Mouse (Mus musculus) midbrain, embryonic 12.5 days (tissue): Measurements from ENCODE around the gene Hoxa4. TPM values are rescaled to one million over a fixed set of nuclear protein-coding genes. Genes with fewer than 3 reads are reported as not detected.

ENCODE experiments used
- ATAC-seq: fragments of 200-750 bp; cut with Nextera tagmentation; 2 replicates; pipeline ENCODE4 v1.8.0; 2017; ENCODE audit warnings: low read depth, moderate TSS enrichment, moderate library complexity; ENCODE audit not compliant: low FRiP score
- H3K27ac ChIP-seq: fragments of 300-500 bp; sonication (generic); replicated peaks from 2 replicates; pipeline ENCODE4 v1.5.1; 2016; ENCODE audit warnings: mild to moderate bottlenecking
- H3K27me3 ChIP-seq: fragments of 300-500 bp; sonication (generic); 2 replicates; pipeline ENCODE4 v1.6.1; 2016; ENCODE audit warnings: mild to moderate bottlenecking
- H3K36me3 ChIP-seq: fragments of 300-500 bp; sonication (generic); 2 replicates; pipeline ENCODE4 v1.6.1; 2016
- H3K4me1 ChIP-seq: fragments of 300-500 bp; sonication (generic); 2 replicates; pipeline ENCODE4 v1.6.1; 2016
- H3K4me2 ChIP-seq: fragments of 300-500 bp; sonication (generic); replicated peaks from 2 replicates; pipeline ENCODE4 v1.6.1; 2016; ENCODE audit warnings: mild to moderate bottlenecking, moderate library complexity
- H3K4me3 ChIP-seq: fragments of 300-500 bp; sonication (generic); 2 replicates; pipeline ENCODE4 v1.5.1; 2016; ENCODE audit warnings: mild to moderate bottlenecking
- H3K9ac ChIP-seq: fragments of 300-500 bp; sonication (generic); replicated peaks from 2 replicates; pipeline ENCODE4 v1.6.1; 2016; ENCODE audit warnings: mild to moderate bottlenecking, moderate library complexity
- H3K9me3 ChIP-seq: fragments of 300-500 bp; sonication (generic); 2 replicates; pipeline ENCODE4 v1.6.1; 2016; ENCODE audit warnings: mild to moderate bottlenecking
- WGBS: fragments of 180-500 bp; shearing (Covaris S2); methylation state at CpG from one replicate; pipeline ENCODE4 v1.1.7; 2016; 5-methylcytosine and 5-hydroxymethylcytosine counted together
- polyA plus RNA-seq: library from polyadenylated mRNA; unstranded; fragments of >200 nt; fragmentation: Nextera tagmentation; extraction: Ambion mirVana; gene quantifications from 2 replicates; pipeline ENCODE4 v1.2.1, GENCODE M21; 2016

Gene Hoxa4
- polyA plus RNA-seq, 1 experiment from 2014 or later = not detected

DNA sequence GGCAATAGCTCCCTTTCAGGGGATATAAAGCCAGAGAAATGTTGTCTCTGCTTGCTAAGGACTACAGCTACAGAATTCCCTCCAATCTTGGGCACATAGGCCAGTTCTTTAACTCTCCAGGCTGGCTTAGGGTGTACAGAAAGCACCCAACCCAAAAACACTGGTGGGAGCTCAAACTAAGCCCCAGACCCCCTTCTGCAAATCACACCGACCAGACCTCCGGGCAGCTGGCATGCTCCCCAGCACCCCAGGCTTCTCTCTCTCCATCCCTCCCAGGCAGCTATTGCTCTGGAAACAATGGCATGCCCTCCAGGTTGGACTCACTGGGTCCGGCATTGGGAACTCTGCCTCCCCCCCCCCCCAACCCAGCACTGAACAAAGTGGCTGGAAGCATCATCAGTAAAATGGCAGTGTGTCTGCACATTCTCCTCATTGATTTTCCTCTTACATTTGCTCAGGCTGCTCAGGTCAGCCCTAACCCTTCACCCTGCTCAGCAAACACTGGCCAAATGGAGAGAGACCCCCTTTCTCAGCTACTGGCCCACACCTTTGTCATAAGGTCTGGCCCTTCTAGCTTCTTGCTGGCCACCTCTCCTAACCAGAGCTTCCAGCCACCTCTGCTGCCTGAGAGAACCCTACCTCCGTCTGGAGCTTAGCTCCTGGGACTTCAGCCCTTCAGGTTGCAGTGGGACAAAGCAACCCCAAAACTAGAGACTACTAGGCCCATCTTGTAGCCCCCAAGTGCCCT, 12.5 kb downstream of the Hoxa4 start:
- WGBS = 0% methylated on average over 4 of the region's 4 CpGs
- no peak overlapping the region for H3K4me2 ChIP-seq
- ATAC-seq = no peak
- peaks cover 97% of the 10 kb centered on the region for H3K27me3 ChIP-seq
- H3K9me3 ChIP-seq = no peaks in the 10 kb centered on the region
- H3K36me3 ChIP-seq = no peaks in the 10 kb centered on the region
- H3K27ac ChIP-seq = no peak overlapping the region
- H3K9ac ChIP-seq = no peak overlapping the region
- no peak overlapping the region for H3K4me3 ChIP-seq
- H3K4me1 ChIP-seq = no peaks in the 10 kb centered on the region

DNA sequence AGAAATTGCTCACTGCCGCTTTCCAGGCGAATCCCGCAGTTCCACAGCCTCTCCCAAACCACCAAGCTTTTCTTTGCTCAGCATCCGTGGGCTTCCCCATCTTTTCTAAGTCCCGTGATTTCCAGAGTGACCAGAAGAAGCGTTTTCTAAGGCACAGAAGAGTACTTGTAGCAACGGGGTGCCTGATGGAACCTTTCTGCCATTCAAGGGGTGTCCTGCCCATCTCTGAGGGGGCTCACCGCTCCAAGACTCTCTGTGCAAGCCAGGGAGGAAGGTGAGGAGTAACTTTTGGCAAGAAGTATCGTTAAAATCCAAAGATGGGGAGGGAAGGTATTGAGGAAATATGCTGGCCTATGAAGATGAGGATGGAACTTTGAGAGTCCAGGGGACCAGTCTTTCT, 13.7 kb downstream of the Hoxa4 start:
- WGBS = 1% methylated on average over 9 of the region's 9 CpGs
- Histone ChIP-seq H3K9ac (no peak overlapping the region), H3K4me3 (no peak overlapping the region), H3K4me1 (peaks cover 1% of the 10 kb centered on the region), H3K9me3 (no peaks in the 10 kb centered on the region), H3K27ac (no peak overlapping the region), H3K27me3 (peaks cover 96% of the 10 kb centered on the region), H3K4me2 (no peak overlapping the region), H3K36me3 (no peaks in the 10 kb centered on the region)
- no peak for ATAC-seq

DNA sequence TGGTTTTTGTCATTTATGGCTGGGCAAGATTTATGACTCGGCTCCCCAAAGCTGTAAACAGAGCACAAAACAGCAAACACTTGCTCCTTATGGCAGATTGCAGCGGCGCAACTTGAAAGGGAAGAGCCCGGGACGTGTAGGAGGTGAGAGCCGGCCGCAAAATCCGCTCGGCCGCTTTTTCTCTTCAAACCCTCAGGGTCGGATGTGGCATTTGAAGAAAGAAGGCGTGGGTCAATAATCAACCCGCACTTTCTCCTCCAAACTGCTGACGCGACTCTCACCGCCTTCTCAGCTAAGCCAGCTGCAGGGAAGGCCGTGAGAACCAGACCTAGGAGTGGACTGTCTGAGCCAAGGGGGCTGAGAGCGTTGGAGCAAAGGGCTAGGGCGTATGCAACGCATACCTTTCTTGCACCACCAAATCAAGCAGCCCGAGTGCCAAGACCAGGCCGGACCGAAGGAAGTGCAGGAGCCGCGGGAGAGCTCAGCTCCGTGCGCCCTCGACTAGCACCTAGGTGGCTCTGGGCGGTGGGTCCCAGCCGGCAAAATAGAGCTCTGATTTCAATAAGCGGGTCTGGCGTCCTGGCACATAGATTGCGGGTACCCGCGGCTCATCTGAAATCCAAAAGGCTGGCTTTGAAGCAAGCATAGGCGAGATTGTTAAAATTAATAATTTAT, 14.4 kb downstream of the Hoxa4 start, which contains the start of gene 5730596B20Rik:
Gene 5730596B20Rik (plus strand): TSS at position 438 of the 675 bp plus-strand sequence.
- Histone ChIP-seq H3K9me3 (no peaks in the 10 kb centered on the region), H3K9ac (no peak within 1 kb of the TSS), H3K27me3 (peaks cover 96% of the 10 kb centered on the region), H3K4me3 (no peak within 1 kb of the TSS), H3K4me2 (no peak within 1 kb of the TSS), H3K36me3 (no peaks in the 10 kb centered on the region), H3K27ac (no peak within 1 kb of the TSS), H3K4me1 (peaks cover 7% of the 10 kb centered on the region)
- under 1% methylated on average over 36 of the region's 36 CpGs for WGBS
- ATAC-seq = no peak

- peaks cover 96% of the 10 kb centered on the region for H3K27me3 ChIP-seq
- no peak overlapping the region for H3K9ac ChIP-seq
- 2% methylated on average over 6 of the region's 6 CpGs for WGBS
- H3K4me2 ChIP-seq = no peak overlapping the region
- ATAC-seq = no peak
- no peaks in the 10 kb centered on the region for H3K36me3 ChIP-seq
- H3K9me3 ChIP-seq = no peaks in the 10 kb centered on the region
- H3K4me1 ChIP-seq = peaks cover 10% of the 10 kb centered on the region
- no peak overlapping the region for H3K4me3 ChIP-seq
- H3K27ac ChIP-seq = no peak overlapping the region
Measured at GRCm38 (mm10) chr6:52176391-52176790, 15.2 kb downstream of the Hoxa4 start.

DNA sequence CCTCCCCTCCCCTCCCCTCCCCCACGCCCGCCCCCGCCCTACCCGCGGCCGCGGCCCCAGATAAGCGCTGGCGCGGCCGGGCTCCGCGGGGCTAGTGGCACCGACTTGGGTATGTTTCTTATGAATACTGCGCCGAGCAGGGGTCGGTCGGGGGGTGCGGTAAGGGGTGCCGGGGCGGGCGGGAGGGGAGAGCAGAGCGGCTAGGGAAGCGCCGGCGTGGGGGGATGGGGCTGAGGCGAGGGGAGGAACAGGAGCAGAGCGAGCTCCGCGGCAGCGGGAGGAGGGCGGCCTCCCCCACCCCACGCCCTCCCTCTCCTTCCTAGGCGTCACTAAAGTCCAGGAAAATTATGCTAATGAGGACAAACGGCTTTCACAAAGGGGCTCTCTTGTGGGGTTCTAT, 15.7 kb downstream of the Hoxa4 start:
- Histone ChIP-seq H3K4me2 (no peak overlapping the region), H3K9me3 (no peaks in the 10 kb centered on the region), H3K4me1 (peaks cover 10% of the 10 kb centered on the region), H3K4me3 (peak overlapping the region; percentile 13), H3K36me3 (no peaks in the 10 kb centered on the region), H3K27ac (no peak overlapping the region), H3K27me3 (peaks cover 96% of the 10 kb centered on the region), H3K9ac (no peak overlapping the region)
- 2% methylated on average over 18 of the region's 35 CpGs for WGBS
- ATAC-seq = no peak

- Histone ChIP-seq H3K4me2 (no peak overlapping the region), H3K4me3 (peak overlapping the region; percentile 13), H3K27me3 (peaks cover 96% of the 10 kb centered on the region), H3K36me3 (no peaks in the 10 kb centered on the region), H3K27ac (no peak overlapping the region), H3K9ac (no peak overlapping the region), H3K9me3 (no peaks in the 10 kb centered on the region), H3K4me1 (peaks cover 10% of the 10 kb centered on the region)
- no peak for ATAC-seq
- 1% methylated on average over 41 of the region's 41 CpGs for WGBS
Measured at GRCm38 (mm10) chr6:52174968-52175751, 16.4 kb downstream of the Hoxa4 start.

DNA sequence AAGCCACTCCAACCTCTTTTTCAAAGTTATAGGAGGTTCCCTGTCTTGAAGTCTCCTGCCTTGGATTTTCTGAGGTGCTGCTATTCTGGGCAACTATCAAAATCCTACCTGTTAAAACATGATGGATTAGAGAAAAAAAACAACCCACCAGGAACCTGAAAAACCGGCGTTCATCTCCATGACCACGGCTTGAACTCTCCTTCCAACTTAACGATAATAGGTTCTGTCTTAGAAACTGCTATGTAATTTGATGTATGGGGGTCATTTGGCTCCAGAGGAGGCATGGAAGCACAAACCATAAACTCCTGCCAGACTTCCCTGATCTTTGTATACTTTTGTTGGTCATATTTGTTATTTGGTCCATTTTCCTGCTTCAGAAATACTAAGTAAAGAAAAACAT, 17.9 kb downstream of the Hoxa4 start:
- H3K4me3 ChIP-seq = no peak overlapping the region
- peaks cover 10% of the 10 kb centered on the region for H3K4me1 ChIP-seq
- no peaks in the 10 kb centered on the region for H3K9me3 ChIP-seq
- no peak overlapping the region for H3K27ac ChIP-seq
- no peaks in the 10 kb centered on the region for H3K36me3 ChIP-seq
- no peak overlapping the region for H3K4me2 ChIP-seq
- WGBS = 2% methylated on average over 4 of the region's 4 CpGs
- H3K9ac ChIP-seq = no peak overlapping the region
- ATAC-seq = no peak
- H3K27me3 ChIP-seq = peaks cover 93% of the 10 kb centered on the region

DNA sequence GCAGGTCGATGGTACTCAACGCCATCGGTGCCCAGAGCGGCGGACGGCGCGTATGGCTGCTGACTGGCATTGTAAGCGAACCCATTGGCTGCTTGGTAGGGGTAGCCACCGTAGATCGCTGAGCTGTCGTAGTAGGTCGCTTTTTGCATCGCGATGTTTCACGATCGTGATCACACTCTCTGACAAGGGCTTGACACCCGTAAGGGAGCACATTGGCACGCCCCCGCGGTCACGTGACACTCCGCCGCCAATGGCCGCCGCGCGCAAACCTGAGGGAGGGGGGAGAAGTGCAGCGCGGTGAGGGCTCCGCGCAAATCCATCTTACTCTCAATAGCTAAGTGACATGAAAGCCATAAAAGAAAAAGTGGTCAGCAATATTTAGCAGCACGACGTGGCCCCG, 19.1 kb downstream of the Hoxa4 start:
- ATAC-seq = no peak
- peak overlapping the region; percentile 15 for H3K4me3 ChIP-seq
- H3K27ac ChIP-seq = no peak overlapping the region
- peaks cover 10% of the 10 kb centered on the region for H3K4me1 ChIP-seq
- H3K9ac ChIP-seq = no peak overlapping the region
- H3K4me2 ChIP-seq = peak overlapping the region; percentile 27
- WGBS = 1% methylated on average over 35 of the region's 35 CpGs
- H3K9me3 ChIP-seq = no peaks in the 10 kb centered on the region
- H3K27me3 ChIP-seq = peaks cover 93% of the 10 kb centered on the region
- H3K36me3 ChIP-seq = no peaks in the 10 kb centered on the region

DNA sequence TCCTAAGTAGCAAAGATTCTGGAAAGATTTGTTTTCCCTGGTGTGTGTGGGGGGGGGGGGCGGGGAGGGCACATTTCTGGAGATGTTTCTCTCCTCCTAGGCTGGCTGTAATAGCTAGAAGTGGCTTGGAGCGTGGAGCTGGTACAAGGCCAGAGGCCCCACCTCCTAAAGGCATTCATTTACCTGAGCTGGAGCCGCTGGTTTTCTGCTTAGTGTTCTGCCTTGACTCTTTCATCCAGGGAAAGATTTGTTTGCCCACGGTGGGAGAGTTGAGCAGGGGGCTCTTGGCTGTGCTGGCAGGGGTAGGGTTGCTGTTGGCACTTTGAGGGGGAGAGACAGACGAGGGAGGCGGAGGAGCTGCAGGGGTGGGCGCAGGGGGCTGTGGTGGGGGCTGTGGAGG, 19.6 kb downstream of the Hoxa4 start:
- no peak overlapping the region for H3K27ac ChIP-seq
- H3K4me2 ChIP-seq = no peak overlapping the region
- no peak overlapping the region for H3K9ac ChIP-seq

DNA sequence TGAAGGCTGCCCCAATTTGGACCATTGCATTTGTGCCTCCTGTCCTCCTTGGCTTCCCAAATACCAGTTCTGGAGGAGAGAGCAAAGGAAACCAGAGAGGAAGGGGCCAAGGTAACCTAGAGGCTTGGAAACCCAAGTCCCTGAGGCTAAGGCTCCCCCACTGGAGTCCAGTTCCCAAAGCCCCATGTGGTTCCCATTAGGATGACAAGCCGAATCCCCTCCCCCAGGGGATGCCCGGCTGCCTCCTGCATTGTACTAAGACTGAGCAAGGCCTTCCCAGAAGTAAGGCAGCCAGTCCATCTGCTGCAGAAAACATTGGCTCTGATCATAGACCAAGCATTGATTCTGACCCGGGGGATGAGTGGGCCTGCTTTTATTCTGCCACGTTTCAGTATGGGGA, 20.2 kb downstream of the Hoxa4 start:
- Histone ChIP-seq H3K27me3 (peaks cover 93% of the 10 kb centered on the region), H3K36me3 (no peaks in the 10 kb centered on the region), H3K9ac (no peak overlapping the region), H3K9me3 (no peaks in the 10 kb centered on the region), H3K27ac (no peak overlapping the region), H3K4me1 (peaks cover 10% of the 10 kb centered on the region), H3K4me3 (no peak overlapping the region), H3K4me2 (no peak overlapping the region)
- WGBS = 1% methylated on average over 4 of the region's 4 CpGs
- no peak for ATAC-seq

More for the DNA sequence above, 19.6 kb downstream of the Hoxa4 start:
- H3K9me3 ChIP-seq = no peaks in the 10 kb centered on the region
- H3K4me3 ChIP-seq = no peak overlapping the region; the same call in 1 of the 2 replicates
- WGBS = 2% methylated on average over 5 of the region's 7 CpGs
- H3K4me1 ChIP-seq = peaks cover 10% of the 10 kb centered on the region
- H3K36me3 ChIP-seq = no peaks in the 10 kb centered on the region
- no peak for ATAC-seq
- H3K27me3 ChIP-seq = peaks cover 93% of the 10 kb centered on the region

DNA sequence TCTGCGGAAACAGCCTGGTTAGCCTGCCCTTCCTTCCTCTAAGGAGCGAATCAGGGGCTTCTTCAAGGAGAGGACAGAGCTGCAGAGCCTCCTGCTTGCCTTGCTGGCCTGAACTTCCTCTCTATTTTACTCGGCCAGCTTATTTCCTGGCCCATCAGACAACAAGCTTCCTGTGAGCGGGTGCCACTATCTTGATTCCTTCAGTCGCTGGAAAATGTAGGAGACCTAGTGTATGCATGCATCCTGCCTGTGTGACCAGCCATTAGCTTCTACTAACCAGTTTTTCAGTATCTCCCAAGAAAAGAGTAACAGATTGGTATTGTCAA, 20.7 kb downstream of the Hoxa4 start:
- no peaks in the 10 kb centered on the region for H3K9me3 ChIP-seq
- WGBS = 2% methylated on average over 5 of the region's 5 CpGs
- H3K4me1 ChIP-seq = peaks cover 10% of the 10 kb centered on the region
- no peak overlapping the region for H3K4me2 ChIP-seq
- H3K27me3 ChIP-seq = peaks cover 93% of the 10 kb centered on the region
- H3K4me3 ChIP-seq = no peak overlapping the region
- no peak overlapping the region for H3K9ac ChIP-seq
- ATAC-seq = no peak
- H3K27ac ChIP-seq = no peak overlapping the region
- no peaks in the 10 kb centered on the region for H3K36me3 ChIP-seq
